8 mouse cellular contexts compared by ENCODE assay signal in genomic region chr11:67921827-67922754, GRCm38 (mm10). TPM values are rescaled to one million over a fixed set of nuclear protein-coding genes. Genes with fewer than 3 reads are reported as not detected.
DNase-seq lines count a peak whose midpoint lies in the region; ATAC-seq and TF ChIP-seq lines count a peak whose summit lies in the region.

TSS of gene Usp43 (minus strand) at chr11:67922153.

- H3K27me3 ChIP-seq in intestine, postnatal 0 days (replicated peaks; ENCODE audit: control insufficient read depth, insufficient read depth, low read length): no peaks in the 10 kb centered on the region
- H3K27me3 ChIP-seq in liver, embryonic 15.5 days: peaks cover 47% of the 10 kb centered on the region
- peaks cover 17% of the 10 kb centered on the region; the same call in 1 of the 2 replicates for H3K27me3 ChIP-seq in neural tube, embryonic 14.5 days (ENCODE audit: control insufficient read depth, insufficient read depth, low read length)

- no peaks in the 10 kb centered on the region for H3K9me3 ChIP-seq in intestine, postnatal 0 days (ENCODE audit: control insufficient read depth)
- no peaks in the 10 kb centered on the region for H3K9me3 ChIP-seq in liver, embryonic 15.5 days (replicated peaks)
- H3K9me3 ChIP-seq in neural tube, embryonic 14.5 days (ENCODE audit: control insufficient read depth, low read length): no peaks in the 10 kb centered on the region

- no peak for TF ChIP-seq POLR2A in cortical plate, adult 2 months (IDR thresholded peaks at IDR 0.05; ENCODE audit: extremely low read depth, insufficient read depth, low read length)

- H3K4me3 ChIP-seq in cortical plate, adult 2 months (ENCODE audit: insufficient read depth, low read length): peak within 1 kb of the TSS; percentile 40
- H3K4me3 ChIP-seq in intestine, postnatal 0 days (ENCODE audit: low read depth, low read length): peak within 1 kb of the TSS; percentile 86
- H3K4me3 ChIP-seq in liver, embryonic 15.5 days (replicated peaks): peak within 1 kb of the TSS; percentile 50
- peak within 1 kb of the TSS; percentile 60 for H3K4me3 ChIP-seq in neural tube, embryonic 14.5 days (ENCODE audit: low read depth, low read length)

- H3K4me1 ChIP-seq in cortical plate, adult 2 months (ENCODE audit: control insufficient read depth, insufficient read depth, low read length): no peaks in the 10 kb centered on the region
- 0 out of 2 replicates have a peak, but pooled peaks cover 2% of the 10 kb centered on the region for H3K4me1 ChIP-seq in intestine, postnatal 0 days (replicated peaks; ENCODE audit: control insufficient read depth, insufficient read depth, low read length)
- H3K4me1 ChIP-seq in liver, embryonic 15.5 days (replicated peaks): peaks cover 14% of the 10 kb centered on the region
- H3K4me1 ChIP-seq in neural tube, embryonic 14.5 days (ENCODE audit: control insufficient read depth, insufficient read depth, low read length): no peaks in the 10 kb centered on the region

- H3K36me3 ChIP-seq in intestine, postnatal 0 days (ENCODE audit: control insufficient read depth, insufficient read depth): no peaks in the 10 kb centered on the region
- H3K36me3 ChIP-seq in liver, embryonic 15.5 days (replicated peaks): no peaks in the 10 kb centered on the region
- no peaks in the 10 kb centered on the region for H3K36me3 ChIP-seq in neural tube, embryonic 14.5 days (ENCODE audit: control insufficient read depth, insufficient read depth, low read length)

- H3K4me2 ChIP-seq in intestine, postnatal 0 days (replicated peaks; ENCODE audit: low read depth): peak within 1 kb of the TSS; percentile 99
- peak within 1 kb of the TSS; percentile 77 for H3K4me2 ChIP-seq in liver, embryonic 15.5 days
- H3K4me2 ChIP-seq in neural tube, embryonic 14.5 days (ENCODE audit: low read depth, low read length): peak within 1 kb of the TSS; percentile 100

- H3K27ac ChIP-seq in cortical plate, adult 2 months (ENCODE audit: insufficient read depth, low read length): peak within 1 kb of the TSS; percentile 60
- peak within 1 kb of the TSS; percentile 97 for H3K27ac ChIP-seq in intestine, postnatal 0 days (ENCODE audit: low read depth, low read length)
- no peak within 1 kb of the TSS for H3K27ac ChIP-seq in liver, embryonic 15.5 days (replicated peaks)
- H3K27ac ChIP-seq in neural tube, embryonic 14.5 days (ENCODE audit: low read depth, low read length): no peak within 1 kb of the TSS

- TF ChIP-seq CTCF in cortical plate, adult 2 months (IDR thresholded peaks at IDR 0.05; ENCODE audit: extremely low read depth, insufficient read depth, low read length): no peak
- TF ChIP-seq CTCF in intestine, postnatal 0 days (IDR thresholded peaks at IDR 0.05; ENCODE audit: low read depth): peak; percentile 43

- WGBS in intestine, postnatal 0 days: 2% methylated on average over 60 of the region's 80 CpGs
- WGBS in liver, embryonic 15.5 days (ENCODE audit: insufficient replicate concordance): under 1% methylated on average over 79 of the region's 80 CpGs
- WGBS in neural tube, embryonic 14.5 days: under 1% methylated on average over 65 of the region's 80 CpGs

- DNase-seq in cerebellum, adult 11-12 months: peak; percentile 1
- no peak for DNase-seq in cerebellum, adult 11 months
- peak; percentile 69 for DNase-seq in urinary bladder, adult 2 months (ENCODE audit: low spot score)

- peak; percentile 60 for ATAC-seq in granulocyte monocyte progenitor cell, adult 5-6 weeks (replicated peaks; ENCODE audit: poor library complexity, severe bottlenecking)
- peak; percentile 89 for ATAC-seq in intestine, postnatal 0 days
- no peak; the same call in 1 of the 2 replicates for ATAC-seq in liver, embryonic 15.5 days (ENCODE audit: insufficient read depth)
- peak; percentile 59 for ATAC-seq in neural tube, embryonic 14.5 days (ENCODE audit: low read depth)

- H3K9ac ChIP-seq in intestine, postnatal 0 days (ENCODE audit: low read depth, low read length): peak within 1 kb of the TSS; percentile 82
- H3K9ac ChIP-seq in liver, embryonic 15.5 days: no peak within 1 kb of the TSS
- peak within 1 kb of the TSS; percentile 52 for H3K9ac ChIP-seq in neural tube, embryonic 14.5 days (replicated peaks; ENCODE audit: low read depth, low read length)

RNA-seq across cellular contexts. Expression of gene Usp43, which starts in this region (rescaled TPM):
- 6.1 and 7.6 TPM in 2 replicates for polyA plus RNA-seq in cortical plate, adult 2 months (2012; rRNA removed)
- total RNA-seq in granulocyte monocyte progenitor cell, adult 5-6 weeks (2014; fragmentation: Nextera tagmentation): not detected in 2 replicates
- total RNA-seq in granulocyte monocyte progenitor cell, adult 5-6 weeks (2017): not detected in 2 replicates
- 4.0 TPM in 2 replicates for polyA plus RNA-seq in intestine, postnatal 0 days (2015; fragmentation: Nextera tagmentation; extraction: Ambion mirVana)
- not detected in 2 replicates for polyA plus RNA-seq in liver, embryonic 15.5 days (2015; fragmentation: Nextera tagmentation; extraction: Ambion mirVana)
- polyA plus RNA-seq in neural tube, embryonic 14.5 days (2014; fragmentation: Nextera tagmentation; extraction: Ambion mirVana): 0.53 and 0.72 TPM in 2 replicates
- polyA plus RNA-seq in urinary bladder, adult 2 months (2012; rRNA removed): 3.9 TPM in 2 replicates

Comparison
In these comparisons a context has a peak if more than half of its experiments do, and no peak if none do; other contexts are left out.
1. Peak in ATAC-seq in granulocyte monocyte progenitor cell, adult 5-6 weeks; RNA of the gene not detected or under 1 TPM.
2. Peak in ATAC-seq, H3K4me3 ChIP-seq, H3K9ac ChIP-seq and H3K4me2 ChIP-seq in neural tube, embryonic 14.5 days; RNA of the gene not detected or under 1 TPM.
3. H3K27ac ChIP-seq: peak in cortical plate, adult 2 months (single experiment) and intestine, postnatal 0 days (single experiment); none in liver, embryonic 15.5 days (single experiment) and neural tube, embryonic 14.5 days (single experiment).
4. Peak in every context shown above with its lines, with median percentiles within 50 percentile points of each other: H3K4me3 ChIP-seq and H3K4me2 ChIP-seq.